Mouse (Mus musculus) cortical plate, adult 2 months (tissue): ENCODE measurements around the gene Rab4a. TPM values are rescaled to one million over a fixed set of nuclear protein-coding genes. Genes with fewer than 3 reads are reported as not detected.
A peak's percentile ranks its signal among the peaks of the same experiment; 100 is the strongest.

Experiments
- H3K27ac ChIP-seq: fragments of 200-500 bp; 2 replicates; pipeline ENCODE4 v1.5.1; 2012; ENCODE audit warnings: low read length, control low read depth, inconsistent platforms; ENCODE audit not compliant: insufficient read depth
- H3K4me1 ChIP-seq: fragments of 200-500 bp; 2 replicates; pipeline ENCODE4 v1.6.1; 2011; ENCODE audit warnings: low read length; ENCODE audit not compliant: control insufficient read depth, insufficient read depth
- H3K4me3 ChIP-seq: fragments of 200-500 bp; 2 replicates; pipeline ENCODE4 v1.5.1; 2011; ENCODE audit warnings: mild to moderate bottlenecking, low read length, control low read depth; ENCODE audit not compliant: insufficient read depth
- CTCF ChIP-seq: fragments of 200-500 bp; IDR thresholded peaks from 2 replicates; pipeline ENCODE4 v1.5.1; 2011; ENCODE audit warnings: mild to moderate bottlenecking, control low read depth, low read length; ENCODE audit not compliant: insufficient read depth; ENCODE audit errors: extremely low read depth
- POLR2A ChIP-seq: fragments of 200-500 bp; IDR thresholded peaks from 2 replicates; pipeline ENCODE4 v1.6.1; 2011; ENCODE audit warnings: mild to moderate bottlenecking, low read length, control low read depth; ENCODE audit not compliant: insufficient read depth; ENCODE audit errors: extremely low read depth
- polyA plus RNA-seq: library from polyadenylated mRNA; depleted of rRNA; stranded (reverse); fragments of >200 nt; gene quantifications from 2 replicates; pipeline ENCODE4 v1.2.3, GENCODE M21; 2012

The Rab4a gene
- polyA plus RNA-seq, 1 experiment = 72.7 TPM

GRCm38 (mm10) chr8:123767874-123768273, 37.9 kb upstream of the Rab4a start:
- no peak overlapping the region for H3K4me3 ChIP-seq
- TF ChIP-seq CTCF (no peak), POLR2A (no peak)
- peak overlapping the region; percentile 26 for H3K27ac ChIP-seq
- H3K4me1 ChIP-seq = peaks cover 3% of the 10 kb centered on the region; the same call in 1 of the 2 replicates

GRCm38 (mm10) chr8:123768492-123769356, 37.1 kb upstream of the Rab4a start:
- TF ChIP-seq POLR2A = no peak
- peak; percentile 91 for TF ChIP-seq CTCF

GRCm38 (mm10) chr8:123773468-123773867, 32.3 kb upstream of the Rab4a start:
- Histone ChIP-seq H3K27ac (no peak overlapping the region), H3K4me3 (no peak overlapping the region), H3K4me1 (0 out of 2 replicates have a peak, but pooled peaks cover 2% of the 10 kb centered on the region)
- TF ChIP-seq POLR2A (no peak), CTCF (no peak)

More at GRCm38 (mm10) chr8:123768492-123769356, 37.1 kb upstream of the Rab4a start:
- no peak overlapping the region for H3K4me3 ChIP-seq
- peaks cover 3% of the 10 kb centered on the region; the same call in 1 of the 2 replicates for H3K4me1 ChIP-seq
- H3K27ac ChIP-seq = no peak overlapping the region

- TF ChIP-seq CTCF = no peak
- no peak for TF ChIP-seq POLR2A
These were observed 31.3 kb upstream of the Rab4a start for GRCm38 (mm10) chr8:123774491-123774890.

GRCm38 (mm10) chr8:123777319-123777718, 28.5 kb upstream of the Rab4a start:
- TF ChIP-seq POLR2A = no peak
- TF ChIP-seq CTCF = no peak
- Histone ChIP-seq H3K27ac (peak overlapping the region; percentile 95), H3K4me3 (no peak overlapping the region), H3K4me1 (0 out of 2 replicates have a peak, but pooled peaks cover 2% of the 10 kb centered on the region)

More at GRCm38 (mm10) chr8:123774491-123774890, 31.3 kb upstream of the Rab4a start:
- Histone ChIP-seq H3K4me1 (0 out of 2 replicates have a peak, but pooled peaks cover 2% of the 10 kb centered on the region), H3K4me3 (no peak overlapping the region), H3K27ac (no peak overlapping the region)

GRCm38 (mm10) chr8:123780471-123780870, 25.3 kb upstream of the Rab4a start:
- H3K27ac ChIP-seq = no peak overlapping the region
- TF ChIP-seq POLR2A (no peak), CTCF (no peak)
- H3K4me1 ChIP-seq = 0 out of 2 replicates have a peak, but pooled peaks cover 2% of the 10 kb centered on the region
- H3K4me3 ChIP-seq = no peak overlapping the region

- TF ChIP-seq CTCF (no peak), POLR2A (no peak)
- Histone ChIP-seq H3K4me1 (0 out of 2 replicates have a peak, but pooled peaks cover 2% of the 10 kb centered on the region), H3K27ac (no peak overlapping the region), H3K4me3 (no peak overlapping the region)
These were observed 24.5 kb upstream of the Rab4a start for GRCm38 (mm10) chr8:123781256-123781655.

GRCm38 (mm10) chr8:123783525-123784249, 22.1 kb upstream of the Rab4a start:
- H3K27ac ChIP-seq = no peak overlapping the region
- H3K4me1 ChIP-seq = no peaks in the 10 kb centered on the region
- peak; percentile 98 for TF ChIP-seq CTCF
- no peak for TF ChIP-seq POLR2A
- no peak overlapping the region for H3K4me3 ChIP-seq

- H3K4me1 ChIP-seq = peaks cover 5% of the 10 kb centered on the region; the same call in 1 of the 2 replicates
- TF ChIP-seq CTCF = no peak
- TF ChIP-seq POLR2A = 0 out of 2 replicates have a peak, but pooled peaks have one; percentile 31
- H3K27ac ChIP-seq = peak overlapping the region; percentile 92
- no peak overlapping the region for H3K4me3 ChIP-seq
These were observed 19.6 kb upstream of the Rab4a start for GRCm38 (mm10) chr8:123786166-123786565.
